Mouse (Mus musculus) layer of hippocampus, adult 11-12 months (tissue): ENCODE measurements around the gene Ptges.

ENCODE experiments used
- DNase-seq: peaks from one replicate; pipeline ENCODE4 v3.0.0; 2022; ENCODE audit warnings: low spot score

Gene Ptges

DNA sequence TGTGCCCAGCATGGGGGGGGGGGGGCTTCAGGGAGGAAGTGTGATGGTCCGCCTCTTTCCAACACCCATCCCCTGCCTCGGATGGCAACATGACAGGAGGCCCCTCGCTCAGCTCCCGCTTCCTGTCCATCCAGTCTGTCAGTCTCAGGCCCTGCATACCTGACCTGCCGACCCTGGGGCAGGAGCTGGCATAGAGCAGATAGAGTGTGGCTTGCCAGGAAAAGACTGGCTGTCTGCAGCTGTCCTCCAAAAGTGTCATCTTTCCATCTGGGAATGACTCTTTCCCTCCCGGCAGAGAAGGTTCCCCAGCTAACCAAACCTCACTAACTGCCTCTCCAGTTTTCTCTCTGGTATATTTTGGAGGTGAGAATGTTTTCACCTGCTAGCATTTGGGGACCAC, 79.1 kb downstream of the Ptges start:
- DNase-seq, result no peak

DNA sequence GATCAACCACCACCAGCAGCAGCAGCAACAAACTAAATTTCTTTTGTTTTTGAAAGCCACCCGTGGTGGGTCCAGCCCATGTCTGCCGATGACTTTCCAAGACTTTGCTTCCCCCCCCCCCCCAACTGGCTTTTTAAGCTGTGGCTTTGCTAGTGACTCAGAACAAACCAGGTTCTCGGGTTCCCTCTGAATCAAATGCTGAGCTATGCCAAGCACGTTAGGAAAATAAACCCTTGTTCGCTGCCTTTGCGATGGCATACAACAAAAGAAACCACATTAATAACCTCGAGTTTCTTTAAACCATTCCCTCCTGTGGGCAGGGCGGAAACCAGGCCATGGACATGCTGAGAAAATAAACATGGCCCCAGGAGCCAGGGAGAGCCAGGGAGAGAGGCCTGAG, 81.5 kb downstream of the Ptges start:
- no peak for DNase-seq

DNA sequence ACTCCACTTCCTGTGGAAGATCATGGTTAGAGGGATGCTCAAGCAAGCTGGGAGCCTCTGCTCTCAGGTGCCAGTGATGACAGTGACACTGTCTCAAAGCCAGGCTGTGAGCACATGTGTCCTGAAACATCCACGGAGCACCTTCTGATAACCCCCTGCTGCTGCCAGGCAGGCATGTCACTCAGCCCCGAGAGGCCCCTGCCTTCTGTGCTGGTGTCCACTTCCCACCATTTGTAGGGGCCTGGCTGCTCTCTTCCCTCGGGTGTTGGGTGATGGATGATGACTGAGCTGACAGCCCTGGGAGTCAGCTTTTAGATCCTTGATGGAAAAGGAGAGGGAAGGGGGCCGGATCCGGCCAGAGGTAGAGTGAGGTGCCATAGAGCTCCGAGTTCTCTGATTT, 82.9 kb downstream of the Ptges start:
- DNase-seq, result no peak

DNA sequence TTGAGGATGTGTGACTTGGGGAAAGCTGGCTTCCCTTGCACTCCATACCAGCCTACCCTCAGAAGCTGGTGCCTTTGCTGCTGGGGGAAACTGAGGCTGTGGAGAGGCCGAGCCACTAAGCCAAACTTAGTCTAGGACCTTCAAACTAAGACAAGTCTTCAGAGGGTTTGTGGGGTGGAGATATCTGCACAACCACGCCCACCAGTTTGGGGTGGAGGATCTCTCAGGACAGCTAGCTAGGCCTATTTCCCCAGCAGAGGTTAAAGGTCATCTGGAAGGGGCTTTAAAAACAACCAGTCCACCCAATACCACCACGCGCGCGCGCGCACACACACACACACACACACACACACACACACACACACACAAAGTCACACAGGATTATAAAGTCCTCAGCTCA, 83.4 kb downstream of the Ptges start:
- no peak for DNase-seq

DNA sequence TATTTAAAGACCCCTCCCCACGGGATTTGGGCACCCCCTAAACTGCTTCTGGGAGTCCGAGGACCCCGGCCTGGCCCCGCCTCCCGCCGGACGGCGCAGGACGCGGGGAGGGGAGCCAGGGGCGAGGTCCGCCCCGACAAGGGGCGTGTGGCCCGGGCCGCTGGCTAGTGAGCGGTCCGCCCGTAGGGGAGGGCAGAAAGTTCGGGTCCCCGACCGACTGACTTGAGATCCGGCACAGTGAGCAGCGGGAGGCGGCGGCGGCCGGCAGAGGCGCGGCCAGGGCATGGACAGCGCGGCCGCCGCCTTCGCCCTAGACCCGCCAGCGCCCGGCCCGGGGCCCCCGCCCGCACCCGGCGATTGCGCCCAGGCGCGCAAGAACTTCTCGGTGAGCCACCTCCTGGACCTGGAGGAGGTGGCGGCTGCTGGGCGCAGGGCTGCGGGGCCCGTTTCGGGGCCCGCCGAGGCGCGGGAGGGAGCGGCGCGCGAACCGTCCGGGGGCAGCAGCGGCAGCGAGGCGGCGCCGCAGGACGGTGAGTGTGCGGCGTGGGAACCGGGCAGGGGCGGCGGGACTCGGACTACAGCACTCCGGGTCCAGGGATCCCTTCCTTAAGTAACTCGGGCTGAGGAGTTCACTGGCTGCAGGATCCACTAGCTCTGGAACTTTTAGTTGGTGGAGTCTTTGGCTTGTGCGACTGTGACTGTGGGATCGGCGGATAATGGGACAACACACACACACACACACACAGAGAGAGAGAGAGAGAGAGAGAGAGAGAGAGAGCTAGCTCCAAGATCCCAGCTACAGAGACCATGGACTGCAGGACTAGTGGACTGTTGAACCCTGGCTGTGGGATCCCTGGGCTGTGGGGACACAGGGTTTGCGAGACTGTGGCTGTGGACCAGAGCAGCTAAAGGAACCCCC, 84.3 kb downstream of the Ptges start:
- no peak for DNase-seq

DNA sequence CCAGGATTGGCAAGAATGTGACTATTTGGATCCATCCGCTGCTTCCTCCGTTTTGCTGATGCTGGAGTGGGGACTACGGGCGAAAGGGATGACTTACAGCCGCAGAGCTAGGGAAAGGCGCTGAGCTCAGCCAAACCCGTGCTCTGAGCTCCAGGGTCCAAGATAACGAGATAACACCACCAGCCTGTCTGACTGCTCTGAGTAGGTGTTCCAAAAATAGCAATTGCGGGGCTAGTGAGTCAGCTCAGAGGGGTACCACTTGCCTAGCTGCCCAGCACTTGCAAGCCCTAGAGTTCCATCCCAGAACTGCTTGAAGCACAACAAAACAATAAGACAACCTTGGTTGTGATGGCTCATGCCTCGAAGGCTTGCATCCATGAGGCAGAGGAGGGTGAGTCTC, 87.0 kb downstream of the Ptges start:
- DNase-seq, result no peak
